Mouse (Mus musculus): ENCODE measurements around the gene Atp2a2. TPM values are rescaled to one million over a fixed set of nuclear protein-coding genes. Genes with fewer than 3 reads are reported as not detected.

The Atp2a2 gene
- polyA plus RNA-seq, 1 experiment from 2014 or later, result 26.1 TPM

DNA sequence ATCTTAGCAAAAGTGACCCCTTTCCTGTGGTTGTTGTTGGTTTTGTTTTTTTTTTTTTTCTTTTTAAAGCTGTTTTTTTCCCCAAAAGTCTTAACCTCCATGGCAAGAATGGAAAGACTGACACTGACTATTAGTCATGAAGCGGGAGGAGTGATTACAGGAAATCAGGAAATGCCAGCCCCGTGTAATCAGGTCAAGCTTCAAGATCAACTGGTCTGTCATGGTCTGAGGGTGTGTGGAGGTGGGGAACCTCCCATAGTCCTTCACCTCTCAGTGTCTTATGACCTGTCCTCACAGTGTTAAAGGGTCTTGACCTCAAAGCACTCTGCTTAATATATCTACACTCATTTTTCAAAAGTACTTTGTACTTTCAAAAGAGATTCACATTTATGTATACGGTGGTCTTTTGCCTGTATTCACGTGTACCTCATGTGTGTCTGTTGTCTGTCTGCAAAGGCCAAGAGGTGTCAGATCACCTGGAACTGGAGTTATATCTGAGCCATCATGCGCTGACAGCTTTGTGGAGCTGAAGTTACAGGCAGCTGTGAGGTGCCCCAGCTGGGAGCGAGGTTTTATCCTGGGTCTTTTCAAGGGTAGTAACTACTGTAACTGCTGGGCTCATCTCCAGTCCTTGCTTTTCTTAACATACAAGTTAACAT lies 19.2 kb downstream of the Atp2a2 start:
- Histone ChIP-seq H3K27me3 (replicated peaks; ENCODE audit: control insufficient read depth, insufficient read depth, low read length) (no peaks in the 10 kb centered on the region), H3K4me1 (replicated peaks; ENCODE audit: control insufficient read depth, insufficient read depth, low read length) (no peaks in the 10 kb centered on the region), H3K4me2 (replicated peaks; ENCODE audit: low read depth) (no peak overlapping the region), H3K4me3 (ENCODE audit: low read depth, low read length) (no peak overlapping the region), H3K36me3 (ENCODE audit: control insufficient read depth, insufficient read depth) (peaks cover 53% of the 10 kb centered on the region), H3K9ac (ENCODE audit: low read depth, low read length) (no peak overlapping the region), H3K9me3 (ENCODE audit: control insufficient read depth) (no peaks in the 10 kb centered on the region), H3K27ac (ENCODE audit: low read depth, low read length) (no peak overlapping the region)
- TF ChIP-seq CTCF (IDR thresholded peaks at IDR 0.05; ENCODE audit: low read depth), result no peak
- whole genome bisulfite sequencing, result 77% methylated on average over 6 of the region's 6 CpGs
- ATAC-seq, result no peak

DNA sequence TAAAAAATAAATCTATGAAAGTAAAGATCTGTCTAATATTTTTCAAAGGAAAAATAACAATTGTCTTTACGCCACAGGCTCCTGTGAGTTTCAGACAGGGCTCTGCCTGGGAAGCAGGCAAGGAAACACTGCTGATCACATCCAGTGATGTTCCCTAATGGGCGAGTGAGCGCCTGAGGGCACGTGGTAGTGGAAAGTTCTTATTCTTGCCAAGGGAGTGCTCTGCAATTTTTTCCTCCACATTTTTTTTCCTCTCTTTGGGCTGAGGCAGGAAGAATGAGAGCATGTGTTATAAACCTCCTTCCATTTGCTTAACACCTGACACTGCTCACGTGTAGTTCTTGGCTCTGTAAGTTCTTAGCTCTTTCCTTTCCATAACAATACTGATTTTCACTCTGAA lies 20.2 kb downstream of the Atp2a2 start:
- no peak for TF ChIP-seq CTCF (IDR thresholded peaks at IDR 0.05; ENCODE audit: low read depth)
- H3K9ac ChIP-seq (ENCODE audit: low read depth, low read length), result no peak overlapping the region
- no peaks in the 10 kb centered on the region for H3K4me1 ChIP-seq (replicated peaks; ENCODE audit: control insufficient read depth, insufficient read depth, low read length)
- H3K9me3 ChIP-seq (ENCODE audit: control insufficient read depth), result no peaks in the 10 kb centered on the region
- H3K27me3 ChIP-seq (replicated peaks; ENCODE audit: control insufficient read depth, insufficient read depth, low read length), result no peaks in the 10 kb centered on the region
- H3K27ac ChIP-seq (ENCODE audit: low read depth, low read length), result no peak overlapping the region
- H3K4me3 ChIP-seq (ENCODE audit: low read depth, low read length), result no peak overlapping the region
- ATAC-seq, result no peak
- peaks cover 56% of the 10 kb centered on the region for H3K36me3 ChIP-seq (ENCODE audit: control insufficient read depth, insufficient read depth)
- no peak overlapping the region for H3K4me2 ChIP-seq (replicated peaks; ENCODE audit: low read depth)
- WGBS, result 68% methylated on average over 5 of the region's 5 CpGs

DNA sequence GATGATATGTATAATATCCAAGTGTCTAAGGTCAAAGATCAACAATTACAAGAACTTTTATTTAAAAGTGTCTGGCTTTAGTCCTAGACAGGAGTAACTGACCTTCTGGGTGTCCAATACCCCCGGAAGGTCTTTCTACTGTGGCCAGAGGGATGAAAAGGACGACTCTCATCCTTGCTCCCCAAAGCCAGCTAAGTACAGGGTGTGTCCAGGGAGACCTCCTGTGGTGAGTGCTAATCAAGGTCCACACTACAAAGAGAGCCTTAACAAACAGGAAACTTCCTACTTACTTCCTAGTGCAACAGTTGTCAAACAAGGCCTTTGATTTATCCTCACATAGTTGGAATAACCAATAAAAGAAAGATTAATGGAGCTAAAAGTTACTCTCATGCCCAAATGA lies 22.9 kb downstream of the Atp2a2 start:
- Histone ChIP-seq H3K36me3 (ENCODE audit: control insufficient read depth, insufficient read depth) (peaks cover 62% of the 10 kb centered on the region), H3K9me3 (ENCODE audit: control insufficient read depth) (no peaks in the 10 kb centered on the region), H3K27ac (ENCODE audit: low read depth, low read length) (no peak overlapping the region), H3K9ac (ENCODE audit: low read depth, low read length) (no peak overlapping the region), H3K27me3 (replicated peaks; ENCODE audit: control insufficient read depth, insufficient read depth, low read length) (no peaks in the 10 kb centered on the region), H3K4me1 (replicated peaks; ENCODE audit: control insufficient read depth, insufficient read depth, low read length) (no peaks in the 10 kb centered on the region), H3K4me2 (replicated peaks; ENCODE audit: low read depth) (no peak overlapping the region), H3K4me3 (ENCODE audit: low read depth, low read length) (no peak overlapping the region)
- TF ChIP-seq CTCF (IDR thresholded peaks at IDR 0.05; ENCODE audit: low read depth), result no peak
- ATAC-seq, result no peak
- WGBS, result 67% methylated on average over 2 of the region's 2 CpGs

DNA sequence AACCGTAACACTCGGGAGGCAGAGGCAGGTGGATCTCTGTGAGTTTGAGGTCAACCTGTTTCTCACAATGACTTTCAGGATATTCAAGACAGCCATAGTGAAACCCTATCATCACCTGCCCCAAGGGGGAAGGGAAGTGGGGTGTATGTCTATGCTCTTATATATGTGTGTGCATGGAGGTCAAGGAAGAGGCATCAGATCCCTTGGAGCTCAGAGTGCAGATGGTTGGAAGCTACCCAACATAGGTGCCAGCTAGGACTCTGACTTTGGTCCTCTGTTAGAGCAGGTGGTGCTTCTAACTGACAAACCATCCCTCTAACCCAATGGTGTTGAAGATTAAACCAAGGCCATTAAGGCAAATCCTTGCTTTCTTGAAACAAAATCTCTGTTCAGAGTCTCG lies 24.5 kb downstream of the Atp2a2 start:
- WGBS, result 87% methylated on average over 3 of the region's 3 CpGs
- Histone ChIP-seq H3K36me3 (ENCODE audit: control insufficient read depth, insufficient read depth) (peaks cover 64% of the 10 kb centered on the region), H3K27me3 (replicated peaks; ENCODE audit: control insufficient read depth, insufficient read depth, low read length) (no peaks in the 10 kb centered on the region), H3K4me3 (ENCODE audit: low read depth, low read length) (no peak overlapping the region), H3K27ac (ENCODE audit: low read depth, low read length) (no peak overlapping the region), H3K4me2 (replicated peaks; ENCODE audit: low read depth) (no peak overlapping the region), H3K9me3 (ENCODE audit: control insufficient read depth) (no peaks in the 10 kb centered on the region), H3K4me1 (replicated peaks; ENCODE audit: control insufficient read depth, insufficient read depth, low read length) (no peaks in the 10 kb centered on the region), H3K9ac (ENCODE audit: low read depth, low read length) (no peak overlapping the region)
- TF ChIP-seq CTCF (IDR thresholded peaks at IDR 0.05; ENCODE audit: low read depth), result no peak
- ATAC-seq, result no peak

DNA sequence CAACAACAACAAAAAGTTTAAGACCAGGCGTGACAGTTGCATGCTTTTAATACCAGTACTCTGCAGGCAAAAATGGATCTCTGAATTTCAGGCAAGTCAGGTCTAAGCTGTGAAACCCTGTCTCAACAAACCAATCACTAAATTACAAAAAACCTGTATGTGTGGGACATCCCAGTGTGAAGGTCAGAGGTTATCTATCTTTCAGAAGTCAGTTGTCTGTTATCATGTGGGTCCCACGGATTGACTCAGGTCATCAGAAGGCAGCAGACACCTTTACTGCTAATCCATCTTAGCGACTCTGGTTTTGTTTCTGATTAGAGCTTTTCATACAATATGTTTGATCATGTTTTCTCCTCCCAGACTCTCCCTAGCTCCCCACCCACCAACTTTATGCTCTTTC lies 25.9 kb downstream of the Atp2a2 start:
- H3K4me2 ChIP-seq (replicated peaks; ENCODE audit: low read depth), result no peak overlapping the region
- H3K9me3 ChIP-seq (ENCODE audit: control insufficient read depth), result no peaks in the 10 kb centered on the region
- no peak overlapping the region for H3K27ac ChIP-seq (ENCODE audit: low read depth, low read length)
- H3K4me3 ChIP-seq (ENCODE audit: low read depth, low read length), result no peak overlapping the region
- H3K36me3 ChIP-seq (ENCODE audit: control insufficient read depth, insufficient read depth), result peaks cover 59% of the 10 kb centered on the region
- H3K4me1 ChIP-seq (replicated peaks; ENCODE audit: control insufficient read depth, insufficient read depth, low read length), result no peaks in the 10 kb centered on the region
- H3K27me3 ChIP-seq (replicated peaks; ENCODE audit: control insufficient read depth, insufficient read depth, low read length), result no peaks in the 10 kb centered on the region
- no peak for ATAC-seq
- no peak for TF ChIP-seq CTCF (IDR thresholded peaks at IDR 0.05; ENCODE audit: low read depth)
- WGBS, result 50% methylated on average over 3 of the region's 3 CpGs
- H3K9ac ChIP-seq (ENCODE audit: low read depth, low read length), result no peak overlapping the region

DNA sequence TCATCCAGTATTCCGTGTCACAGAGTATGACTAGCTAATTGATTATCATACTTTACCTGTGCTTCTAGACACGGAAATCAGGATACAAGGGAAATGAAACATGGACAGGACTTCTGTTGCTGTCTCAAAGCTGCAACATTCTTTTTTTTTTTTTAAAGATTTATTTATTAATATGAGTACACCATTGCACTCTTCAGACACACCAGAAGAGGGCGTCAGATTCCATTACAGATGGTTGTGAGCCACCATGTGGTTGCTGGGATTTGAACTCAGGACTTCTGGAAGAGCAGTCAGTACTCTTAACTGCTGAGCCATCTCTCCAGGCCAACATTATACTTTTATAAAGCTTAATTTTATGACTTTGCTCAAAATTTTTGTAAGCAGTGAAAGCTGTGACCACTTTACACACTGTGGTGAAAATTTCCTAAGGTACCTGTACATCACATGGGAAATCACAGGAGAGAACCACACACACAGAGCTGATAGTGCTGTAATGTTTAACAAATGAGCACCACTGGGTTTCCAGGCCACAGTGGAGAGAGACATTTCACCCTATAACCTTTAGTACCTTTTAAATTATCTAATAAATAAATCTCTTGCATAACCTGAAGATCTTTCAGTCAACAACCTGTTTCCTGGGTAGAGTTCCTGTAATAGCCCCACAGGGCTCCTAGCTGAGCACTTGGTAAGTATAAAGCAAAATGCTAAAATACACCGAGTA lies 27.2 kb downstream of the Atp2a2 start:
- 78% methylated on average over 4 of the region's 4 CpGs for WGBS
- Histone ChIP-seq H3K36me3 (ENCODE audit: control insufficient read depth, insufficient read depth) (peaks cover 62% of the 10 kb centered on the region), H3K9me3 (ENCODE audit: control insufficient read depth) (no peaks in the 10 kb centered on the region), H3K9ac (ENCODE audit: low read depth, low read length) (no peak overlapping the region), H3K4me3 (ENCODE audit: low read depth, low read length) (no peak overlapping the region), H3K4me2 (replicated peaks; ENCODE audit: low read depth) (no peak overlapping the region), H3K4me1 (replicated peaks; ENCODE audit: control insufficient read depth, insufficient read depth, low read length) (no peaks in the 10 kb centered on the region), H3K27me3 (replicated peaks; ENCODE audit: control insufficient read depth, insufficient read depth, low read length) (no peaks in the 10 kb centered on the region), H3K27ac (ENCODE audit: low read depth, low read length) (no peak overlapping the region)
- no peak for ATAC-seq
- TF ChIP-seq CTCF (IDR thresholded peaks at IDR 0.05; ENCODE audit: low read depth), result peak; percentile 17; the same call in 1 of the 2 replicates
